Mouse (Mus musculus): Measurements from ENCODE around the gene Iqcm.

DNA sequence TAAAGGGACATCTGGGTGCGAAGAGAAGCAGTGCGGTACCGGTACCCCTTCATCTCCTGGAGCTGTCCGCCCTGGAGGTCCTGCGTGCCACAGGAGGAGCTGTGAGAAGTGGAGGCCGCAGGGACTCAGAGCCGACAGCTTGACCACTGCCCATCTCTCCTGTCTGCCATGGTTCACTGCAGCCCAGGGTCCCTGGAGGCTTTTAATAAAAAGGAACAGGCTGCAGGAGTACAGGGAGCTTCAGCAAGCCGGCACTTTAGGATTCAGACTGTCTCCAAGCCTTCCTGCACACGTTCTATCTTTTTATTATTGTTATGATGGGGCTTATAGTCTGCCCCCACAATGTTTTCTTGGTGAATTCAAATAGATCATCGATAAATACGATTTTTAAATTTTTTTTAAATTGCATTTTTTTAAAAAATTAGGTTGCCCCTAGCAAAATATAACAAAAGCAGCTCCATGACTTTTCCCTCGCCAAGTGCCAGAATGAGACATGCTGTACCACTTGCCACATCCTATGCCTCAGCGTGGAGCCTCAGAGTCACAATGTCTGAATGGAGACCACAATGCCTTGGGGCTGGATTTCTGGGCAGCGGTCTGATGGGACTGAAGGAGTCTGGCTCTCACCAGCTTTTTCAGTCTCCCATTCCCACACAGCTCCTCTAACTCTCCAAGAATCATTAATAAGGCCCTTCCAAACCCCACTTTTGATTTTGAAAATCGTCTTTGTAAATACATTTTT, 469.3 kb downstream of the Iqcm start:
- TF ChIP-seq CTCF (IDR thresholded peaks at IDR 0.05; ENCODE audit: extremely low read depth, insufficient read length, insufficient replicate concordance, low read depth, low read length) (no peak), POLR2A (IDR thresholded peaks at IDR 0.05; ENCODE audit: low read depth, low read length) (no peak)
